Mouse (Mus musculus): Measurements from ENCODE around the gene Timm22.

The Timm22 gene

DNA sequence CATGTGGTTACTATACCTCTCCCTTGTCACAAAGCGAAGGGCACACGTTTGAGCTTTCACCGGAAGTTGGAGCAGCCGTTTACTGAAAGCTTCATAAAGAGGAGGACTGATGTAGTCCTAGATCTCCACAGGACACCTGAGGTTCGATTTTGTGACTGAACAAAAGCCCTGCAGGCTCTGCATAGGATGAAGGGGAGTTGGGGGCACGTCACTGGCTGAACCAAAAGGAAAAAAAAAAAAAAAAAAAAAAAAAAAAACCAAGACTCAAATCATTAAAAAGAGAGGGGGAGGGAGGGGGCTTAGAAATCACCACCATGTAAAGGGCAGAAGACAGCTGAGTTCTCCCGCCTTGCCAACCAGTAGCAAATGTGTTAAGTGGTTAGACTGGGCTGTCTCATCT, 18.0 kb upstream of the Timm22 start:
- DNase-seq (ENCODE audit: low spot score) = no peak

DNA sequence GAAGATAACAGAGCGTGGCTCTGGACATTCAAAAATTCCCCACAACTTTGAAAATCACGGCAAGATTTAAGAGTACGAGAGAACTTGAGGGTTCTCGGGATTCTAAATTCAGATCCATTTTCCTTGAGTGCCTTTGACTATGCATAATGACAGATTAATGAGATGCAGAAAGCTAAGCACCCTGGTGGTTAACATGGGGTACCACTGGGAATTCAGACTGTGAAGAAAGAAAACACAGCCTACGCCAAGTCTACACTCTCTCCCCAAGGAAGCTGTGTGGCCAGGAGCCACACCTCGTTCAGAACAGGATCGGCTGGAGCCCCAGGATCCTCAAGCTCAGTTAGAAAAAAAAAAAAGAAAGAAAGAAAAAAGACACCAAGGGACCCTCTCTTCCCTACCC, 14.2 kb upstream of the Timm22 start:
- no peak for DNase-seq (ENCODE audit: low spot score)

DNA sequence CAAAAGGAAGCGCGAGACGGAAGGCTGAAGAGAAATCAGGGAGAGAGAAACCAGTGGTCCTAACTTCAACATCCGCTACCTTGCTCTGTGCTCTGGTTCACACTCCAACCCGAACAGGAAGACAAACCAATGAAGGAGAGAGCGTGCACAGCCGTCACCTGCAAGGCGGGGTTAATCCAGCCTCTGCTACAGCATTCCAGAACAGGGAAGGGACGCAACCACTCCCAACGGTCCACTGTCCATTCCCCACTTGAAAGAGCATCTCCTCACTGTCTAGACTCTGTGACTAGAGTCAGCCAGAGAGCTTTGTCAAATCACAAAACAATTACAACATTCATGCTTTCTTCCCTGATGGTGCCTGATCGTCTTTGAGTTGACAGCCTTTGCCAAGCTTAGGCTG, 13.8 kb upstream of the Timm22 start:
- DNase-seq (ENCODE audit: low spot score) = no peak

DNA sequence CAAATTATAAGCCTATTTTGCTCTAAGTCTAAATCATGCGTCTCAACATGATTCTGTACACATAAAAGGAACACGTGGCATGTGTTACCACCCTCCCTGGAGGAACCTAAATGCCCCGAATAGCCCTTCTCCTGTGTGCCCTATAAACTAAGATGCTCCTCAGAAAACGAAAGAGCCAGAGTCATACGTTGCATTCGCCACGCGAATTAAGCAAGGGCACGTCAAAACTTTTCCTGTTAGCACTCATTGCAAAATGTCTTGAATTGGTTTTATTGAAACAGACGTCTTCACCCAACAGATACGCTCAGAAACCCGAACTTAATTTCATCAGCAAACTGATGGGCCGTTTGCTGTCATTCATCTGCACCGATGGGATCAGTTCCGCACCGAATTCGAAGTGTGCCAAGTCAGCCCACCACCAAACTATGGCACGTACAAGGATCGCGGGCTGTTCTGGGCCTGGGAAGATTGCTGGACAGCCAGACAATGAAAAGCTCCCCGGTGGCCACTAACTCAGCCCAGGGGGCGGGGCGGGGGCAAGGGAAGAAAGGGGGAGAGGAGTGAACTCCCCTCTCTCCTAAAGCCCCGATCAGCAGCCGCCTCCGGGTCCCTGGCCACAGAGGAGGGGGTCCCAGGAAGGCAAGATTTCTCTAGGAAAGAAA, 9.0 kb upstream of the Timm22 start:
- DNase-seq (ENCODE audit: low spot score) = peak; percentile 69

DNA sequence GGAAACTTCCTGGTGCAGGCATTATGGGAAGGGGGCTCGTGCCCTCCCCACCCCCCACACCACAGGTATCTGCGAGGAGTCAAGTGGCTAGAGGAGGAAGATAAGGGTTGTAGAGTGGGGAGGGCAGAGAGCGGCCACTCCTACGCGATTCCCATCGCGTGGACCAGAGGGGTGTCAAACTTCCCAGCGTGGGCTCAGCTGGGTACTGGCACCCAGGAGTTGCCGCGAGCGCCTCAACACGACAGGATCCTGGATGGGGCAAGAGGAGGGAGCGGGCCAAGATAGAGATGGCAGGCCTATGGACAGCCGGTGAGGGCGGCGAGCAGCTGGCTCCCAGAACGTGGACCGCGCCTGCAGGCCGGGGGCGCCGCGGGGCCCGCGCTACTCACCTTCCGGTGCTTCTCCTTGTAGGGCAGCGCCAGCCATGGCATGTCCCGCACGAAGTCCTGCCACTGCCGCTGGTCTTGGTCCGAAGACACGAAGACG, 8.4 kb upstream of the Timm22 start:
- peak; percentile 63 for DNase-seq (ENCODE audit: low spot score)

DNA sequence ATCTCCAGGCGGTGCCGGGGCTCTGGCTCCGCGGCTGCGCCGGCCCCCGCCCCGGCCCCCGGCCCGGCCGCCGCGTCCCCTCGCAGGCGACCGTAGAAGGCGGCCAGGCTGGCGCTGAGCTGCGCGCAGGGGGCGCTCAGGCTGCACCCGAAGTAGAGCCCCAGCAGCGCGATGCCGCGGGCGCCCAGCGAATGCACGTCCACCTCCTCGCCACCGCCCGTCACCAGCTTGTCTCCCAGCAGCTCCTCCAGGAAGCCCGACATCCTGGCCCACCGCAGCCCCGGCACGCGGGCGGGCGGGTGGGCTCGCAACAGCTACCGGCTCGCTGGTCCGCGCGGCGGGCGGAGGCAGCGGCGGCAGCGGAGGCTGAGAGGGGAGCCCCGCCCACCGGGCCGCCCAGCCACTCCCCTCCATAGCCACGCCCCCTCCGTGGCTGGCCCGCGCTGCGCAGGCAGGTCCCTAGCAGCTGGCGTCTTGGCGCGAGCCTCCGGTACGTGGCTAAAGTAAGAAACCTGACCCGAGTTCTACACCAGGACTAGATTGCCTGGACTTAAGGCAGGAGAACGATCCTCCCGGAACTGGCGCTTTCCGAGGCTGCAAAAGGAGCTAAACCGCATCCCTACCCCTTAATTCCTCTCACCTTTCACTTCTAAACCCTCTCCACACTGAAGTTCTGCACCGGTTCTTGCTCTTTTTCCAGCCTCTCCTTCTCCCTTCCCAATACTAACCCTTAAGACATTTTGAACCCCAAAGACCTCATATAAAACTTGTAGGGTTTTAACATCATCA, 7.8 kb upstream of the Timm22 start, which contains the start of gene Nxn:
Nxn (minus strand) TSS at position 343 of the 789 bp plus-strand sequence.
- DNase-seq (ENCODE audit: low spot score) = peak; percentile 96

DNA sequence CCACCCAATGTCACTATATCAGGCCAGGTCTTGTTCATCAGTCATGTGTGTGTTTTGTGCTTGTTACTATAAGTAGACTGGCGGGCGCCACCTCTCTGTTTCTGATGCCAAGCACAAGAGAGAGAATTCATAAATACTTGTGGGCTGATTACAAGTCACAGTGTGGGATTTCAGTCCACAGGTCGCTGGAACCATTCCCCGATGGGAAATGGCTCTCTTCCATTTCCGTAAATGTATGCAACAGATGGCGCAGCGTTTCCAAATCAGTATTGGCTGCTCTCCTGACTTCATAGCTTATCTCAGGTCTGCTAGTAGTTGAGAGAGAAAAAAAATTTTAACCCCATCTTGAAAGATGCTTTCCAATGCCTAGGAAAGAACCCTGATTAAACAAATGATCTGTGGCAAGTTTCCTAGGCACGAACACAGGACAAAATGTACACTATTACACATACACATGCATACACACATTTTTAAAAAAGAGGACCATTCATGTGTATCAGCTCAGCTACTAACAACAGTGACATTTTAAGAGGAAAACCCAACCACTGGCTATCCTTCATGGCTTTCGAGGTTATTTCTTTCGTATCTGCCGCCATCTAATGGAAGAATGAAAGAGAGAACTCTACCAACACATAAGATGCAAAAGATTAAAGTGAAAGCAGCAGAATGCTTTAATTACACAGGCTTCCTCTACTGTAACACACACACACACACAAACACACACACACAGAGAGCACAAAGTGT, 7.0 kb upstream of the Timm22 start:
- DNase-seq (ENCODE audit: low spot score) = no peak

DNA sequence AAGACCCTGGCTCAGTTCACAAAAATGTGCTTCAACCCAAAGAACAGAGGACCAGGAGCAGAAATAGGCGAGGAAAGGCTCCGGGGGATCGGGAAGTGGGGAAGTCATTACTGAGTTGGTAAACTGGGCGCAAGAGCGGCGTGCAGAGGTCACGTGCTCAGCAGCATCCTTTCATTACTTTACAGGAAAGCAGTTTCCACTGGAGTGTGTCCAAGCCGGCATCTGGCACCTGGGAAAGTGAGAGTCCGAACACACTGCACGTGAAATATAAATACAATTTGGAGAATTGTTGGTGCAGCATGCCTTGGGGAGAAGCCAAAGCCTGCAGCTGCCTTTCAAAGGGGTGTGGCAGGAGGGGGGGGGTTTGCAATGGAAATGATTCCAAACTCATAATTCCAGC, 5.4 kb upstream of the Timm22 start:
- DNase-seq (ENCODE audit: low spot score) = no peak

DNA sequence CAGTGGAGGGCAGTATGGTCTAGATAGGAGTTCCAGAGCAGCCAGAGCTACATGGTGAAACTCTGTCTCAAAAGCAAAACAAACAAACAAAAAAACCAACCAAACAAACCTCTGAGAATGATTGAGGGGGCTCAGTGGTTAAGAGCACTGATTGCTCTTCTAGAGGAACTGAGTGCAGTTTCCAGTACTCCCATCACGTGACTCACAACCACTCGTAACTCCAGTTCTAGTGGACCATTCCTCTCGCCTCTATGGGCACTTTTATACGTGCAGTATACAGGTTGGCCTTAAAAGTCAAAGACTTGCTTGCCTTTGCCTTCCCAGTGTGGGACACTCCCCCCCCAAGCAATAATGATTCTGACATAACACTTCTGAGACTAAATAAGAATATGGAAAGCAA, 1.6 kb upstream of the Timm22 start:
- DNase-seq (ENCODE audit: low spot score) = no peak

DNA sequence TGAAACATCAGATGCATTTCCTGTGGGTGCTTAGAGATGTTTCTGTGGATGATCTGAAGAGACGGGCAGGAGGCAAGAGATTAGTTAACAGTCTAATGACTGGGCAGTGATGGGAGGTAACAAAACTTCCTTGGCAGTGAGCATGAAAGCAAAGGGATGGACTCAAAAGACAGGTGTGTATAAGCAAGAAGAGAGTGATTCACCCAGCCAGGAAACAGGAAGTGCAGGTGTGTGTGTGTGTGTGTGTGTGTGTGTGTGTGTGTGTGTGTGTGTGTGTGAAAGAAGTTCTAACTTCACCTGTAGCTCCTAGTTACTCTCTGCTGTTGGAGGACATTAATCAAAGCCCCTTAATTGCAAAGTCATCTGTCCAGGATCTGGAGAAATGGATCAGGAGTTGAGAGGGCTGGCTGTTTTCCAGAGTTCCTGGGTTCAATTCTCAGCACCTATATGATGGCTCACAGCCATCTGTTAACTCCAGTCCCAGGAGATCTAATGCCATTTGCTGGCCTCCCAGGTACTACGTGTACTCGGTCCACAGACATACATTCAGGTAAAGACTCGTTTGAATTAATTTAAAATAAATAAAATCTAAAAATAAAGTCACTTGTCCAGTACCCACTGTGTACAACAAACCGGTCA, 1.0 kb upstream of the Timm22 start:
- no peak for DNase-seq (ENCODE audit: low spot score)

DNA sequence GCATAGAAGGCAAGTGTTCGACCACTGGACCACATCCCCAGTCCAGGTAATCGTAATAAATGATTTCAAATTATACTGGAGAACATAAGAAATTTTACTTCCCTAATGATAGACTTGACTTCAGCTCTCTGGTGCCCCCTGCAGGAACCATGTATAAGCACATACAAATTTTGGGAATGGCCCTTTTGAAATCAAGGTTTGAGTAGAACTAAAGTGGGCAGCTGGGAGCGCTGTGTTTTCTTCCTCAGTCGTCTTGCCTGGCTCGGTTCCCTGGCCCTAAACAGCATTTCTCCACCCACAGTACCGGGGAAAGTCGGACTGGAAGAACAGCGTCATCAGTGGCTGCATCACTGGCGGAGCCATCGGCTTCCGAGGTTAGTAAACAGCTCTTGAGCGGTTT, 4.1 kb downstream of the Timm22 start:
- DNase-seq (ENCODE audit: low spot score) = peak; percentile 82

DNA sequence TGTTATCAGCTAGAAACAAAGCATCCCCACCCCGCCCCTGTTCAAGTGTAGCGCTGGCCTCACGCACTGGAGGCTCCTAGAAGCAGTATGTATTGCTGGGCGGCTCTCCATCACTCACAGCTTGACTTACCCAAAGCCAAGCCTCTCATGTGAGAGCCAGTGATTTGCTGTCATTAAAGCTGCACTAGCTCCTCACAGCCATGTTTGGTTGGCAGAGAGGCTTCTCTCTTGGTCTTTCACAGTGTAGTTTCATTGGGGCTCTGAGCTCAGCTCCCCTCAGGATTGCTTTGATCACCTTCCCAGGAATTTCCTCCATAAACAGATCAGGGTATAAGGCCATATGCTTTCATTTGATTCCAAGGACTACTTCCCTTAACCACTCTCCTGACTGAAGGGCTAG, 6.5 kb downstream of the Timm22 start:
- DNase-seq (ENCODE audit: low spot score) = no peak

DNA sequence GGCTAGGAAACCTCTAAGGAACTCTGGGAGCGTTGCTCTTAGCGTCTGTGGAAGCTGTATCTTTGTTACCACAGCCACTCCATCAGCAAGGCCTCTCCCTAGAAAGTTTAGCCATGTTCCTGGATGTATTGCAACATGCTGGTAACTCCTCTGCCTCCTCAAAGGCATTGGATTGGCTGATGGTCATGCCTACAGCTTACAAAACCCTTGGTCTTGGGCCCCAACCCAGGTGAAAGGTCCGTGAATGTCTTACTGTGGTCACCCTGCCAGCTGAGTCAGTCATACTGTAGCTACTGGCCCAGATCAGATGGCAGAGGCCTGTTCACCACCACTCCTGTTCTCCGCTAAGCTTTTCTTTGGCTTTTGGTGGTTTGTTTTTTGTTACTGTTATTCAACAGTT, 8.2 kb downstream of the Timm22 start:
- no peak for DNase-seq (ENCODE audit: low spot score)

DNA sequence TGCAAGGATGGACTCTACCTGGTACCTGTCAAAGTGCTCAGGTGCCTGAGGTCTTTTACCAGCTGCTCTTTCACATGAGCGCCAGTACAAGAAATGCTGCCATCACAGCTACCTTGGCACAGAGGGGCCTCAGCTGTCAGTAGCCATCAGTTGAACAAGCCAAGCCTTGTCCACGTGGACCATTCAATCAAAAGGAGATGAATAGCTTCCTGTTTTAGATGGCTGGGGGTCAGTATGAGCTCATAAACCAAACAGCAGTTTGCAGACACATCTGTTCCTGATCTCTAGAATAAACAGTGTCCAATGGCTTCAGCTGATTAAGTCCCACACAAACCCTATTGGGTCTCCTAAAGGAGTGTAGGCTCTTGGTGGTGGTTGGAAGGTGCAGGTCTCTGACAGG, 9.2 kb downstream of the Timm22 start:
- no peak for DNase-seq (ENCODE audit: low spot score)

DNA sequence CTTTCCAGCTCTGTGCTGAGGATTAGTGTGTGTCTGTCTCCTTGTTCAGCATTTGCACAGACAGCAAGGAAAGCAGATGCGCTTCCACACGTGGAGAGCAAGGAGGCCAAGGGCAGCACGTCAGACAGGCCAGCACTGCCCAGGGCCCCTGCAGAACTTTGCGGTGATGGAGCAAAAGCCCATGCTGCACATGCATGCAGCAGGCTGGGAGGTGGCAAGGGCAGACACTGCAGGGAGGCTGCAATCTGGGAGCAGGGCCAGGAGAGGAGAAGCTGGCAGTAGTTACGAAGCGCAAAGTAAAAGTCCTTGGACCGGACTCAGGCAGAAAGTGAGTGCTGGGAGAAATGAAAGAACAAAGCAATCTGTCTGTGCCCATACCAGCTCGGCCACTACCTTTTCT, 11.7 kb downstream of the Timm22 start:
- peak; percentile 66 for DNase-seq (ENCODE audit: low spot score)

DNA sequence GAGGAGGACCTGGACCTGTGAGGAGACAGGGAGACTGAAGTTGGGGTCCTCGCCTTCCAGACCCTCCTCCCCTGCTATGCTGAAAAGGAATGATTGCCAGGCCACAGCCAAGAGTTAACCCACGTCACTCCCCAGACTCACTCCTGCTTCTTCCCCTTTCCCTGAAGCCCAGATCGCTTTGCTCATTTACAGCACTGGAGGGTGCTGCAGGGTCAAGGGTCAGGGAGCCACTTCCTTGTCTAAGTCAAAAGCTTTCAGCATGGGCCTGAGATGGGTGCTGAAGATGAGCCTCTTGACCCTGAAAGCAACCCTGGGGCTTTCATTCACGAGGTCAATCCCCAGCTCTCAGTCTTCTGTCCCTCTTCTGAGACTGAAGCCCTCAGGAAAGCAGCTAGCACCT, 12.4 kb downstream of the Timm22 start:
- peak; percentile 64 for DNase-seq (ENCODE audit: low spot score)

DNA sequence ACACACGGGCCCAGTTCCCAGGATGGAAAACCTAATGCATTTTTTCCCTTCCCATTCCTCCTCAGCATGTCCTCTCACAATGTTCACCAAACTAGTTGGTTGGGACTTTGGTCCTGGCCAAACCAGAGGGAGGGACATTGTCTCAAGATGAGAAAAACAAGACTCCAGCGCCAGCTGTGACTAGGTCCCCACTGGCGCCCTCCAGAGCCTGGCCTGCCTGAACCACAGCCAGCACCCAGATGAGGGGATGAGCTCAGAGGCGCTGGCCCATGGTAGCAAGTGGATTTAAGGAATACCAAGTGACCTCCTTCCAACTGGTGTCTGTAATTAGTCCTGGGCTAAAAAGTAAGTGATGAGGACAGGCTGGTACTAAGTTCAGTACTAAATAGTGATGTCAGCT, 14.1 kb downstream of the Timm22 start:
- DNase-seq (ENCODE audit: low spot score) = no peak

DNA sequence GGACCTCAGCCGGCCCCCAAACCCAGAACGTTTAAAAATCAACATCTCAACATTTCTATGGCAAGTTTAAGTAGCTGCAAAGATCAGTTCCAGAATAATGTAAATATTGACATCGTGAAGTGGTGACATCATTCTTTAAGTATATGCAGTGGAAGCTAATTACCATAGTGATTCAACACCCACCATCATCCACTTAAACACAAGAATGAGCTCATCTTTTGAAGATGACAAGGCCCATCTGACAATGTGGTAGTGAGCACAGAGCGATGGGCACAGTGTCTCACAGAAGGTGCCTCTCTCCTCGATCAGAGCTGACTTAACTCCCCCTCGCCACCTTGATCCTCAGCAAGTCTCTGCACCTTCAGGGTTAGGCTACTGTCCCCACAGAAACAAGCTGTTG, 19.0 kb downstream of the Timm22 start:
- DNase-seq (ENCODE audit: low spot score) = no peak

DNA sequence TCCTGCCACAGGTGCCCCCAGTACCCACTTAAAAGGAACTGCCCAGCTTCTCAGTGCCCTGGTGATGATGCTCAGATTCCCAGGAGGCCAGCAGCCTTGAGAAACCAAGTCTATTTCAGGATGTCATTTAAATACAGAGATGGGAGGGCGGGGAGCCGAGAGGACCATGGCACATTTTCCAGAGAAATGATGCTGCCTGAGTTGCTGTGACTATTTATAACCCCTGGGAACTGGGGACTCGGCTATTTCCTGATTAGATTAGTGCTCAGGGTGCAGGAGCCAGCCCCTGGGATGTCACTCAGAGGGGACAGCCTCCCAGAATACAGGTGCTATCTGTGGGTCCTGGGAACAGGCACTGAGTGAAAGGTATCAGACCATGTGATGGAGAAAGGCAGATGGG, 21.0 kb downstream of the Timm22 start:
- DNase-seq (ENCODE audit: low spot score) = no peak

DNA sequence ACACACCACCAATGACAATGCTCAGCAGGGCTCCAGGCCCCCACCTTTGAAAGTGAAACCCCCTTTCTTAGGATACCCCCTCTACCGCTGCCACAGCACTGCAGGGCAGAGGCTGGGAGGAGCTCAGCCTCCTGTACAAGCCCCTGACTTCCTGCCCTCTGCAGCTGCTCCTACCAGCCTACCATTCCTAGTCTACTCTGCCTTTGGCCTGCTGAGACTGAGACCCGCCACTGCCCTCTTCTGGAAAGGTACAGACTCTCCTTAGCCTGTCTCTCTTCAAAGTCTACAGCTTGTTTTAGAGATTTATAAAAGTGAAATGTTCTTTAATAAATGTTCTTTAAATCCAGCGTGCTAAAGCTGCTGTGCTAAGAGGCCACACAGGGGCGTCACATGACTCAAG, 22.3 kb downstream of the Timm22 start:
- DNase-seq (ENCODE audit: low spot score) = no peak

DNA sequence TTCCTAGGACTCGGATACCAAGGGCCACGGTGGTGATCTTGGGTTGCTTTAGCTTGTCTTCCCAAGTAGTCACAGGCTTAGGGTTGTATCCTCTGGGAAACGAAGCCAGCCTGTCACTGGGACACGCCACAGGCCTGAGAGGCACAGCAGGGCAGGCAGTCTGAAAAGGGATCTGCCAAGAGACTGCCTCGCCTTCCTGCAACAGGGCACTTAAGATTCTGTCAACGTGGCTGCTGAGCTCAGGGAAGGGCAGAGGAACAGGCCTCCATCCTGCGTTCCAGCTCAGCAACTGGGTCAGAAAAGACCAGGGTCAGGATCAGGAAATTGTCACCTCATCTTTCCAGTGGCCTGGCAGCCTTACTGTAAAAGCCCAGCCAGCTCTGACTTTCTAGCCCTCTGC, 22.8 kb downstream of the Timm22 start:
- no peak for DNase-seq (ENCODE audit: low spot score)

DNA sequence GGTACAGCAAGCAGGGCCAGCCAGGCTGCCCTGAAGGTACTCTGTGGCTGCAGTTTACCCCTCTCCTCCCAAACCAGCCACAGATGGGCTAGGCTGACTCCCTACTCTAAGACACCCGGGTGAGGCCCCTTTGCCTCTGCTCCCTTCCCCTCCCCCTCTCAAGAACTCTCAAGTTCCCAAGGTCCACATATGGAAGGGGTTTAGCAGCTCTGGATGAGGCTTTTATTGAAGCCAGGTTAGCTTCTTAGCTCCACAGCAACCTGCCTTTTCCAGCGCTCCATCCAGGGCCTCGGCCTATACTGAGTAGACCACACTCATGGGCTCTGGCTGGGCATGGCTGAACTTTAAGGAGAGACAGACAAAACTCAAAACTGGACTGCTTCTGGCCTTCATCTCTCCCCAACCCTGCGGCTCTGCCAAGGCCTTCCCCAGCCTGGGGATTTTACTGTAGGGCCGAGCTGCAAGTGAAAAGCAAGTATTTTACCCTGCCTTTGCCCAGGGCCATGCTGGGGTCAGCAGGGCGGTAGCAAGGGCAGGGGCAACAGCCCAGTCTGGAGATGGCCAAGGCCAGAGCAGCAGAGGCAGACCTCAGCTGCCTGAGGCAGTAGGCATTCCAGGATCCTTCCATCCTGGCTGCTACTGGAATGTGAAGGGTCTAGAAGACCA, 23.3 kb downstream of the Timm22 start:
- DNase-seq (ENCODE audit: low spot score) = no peak
